Mouse (Mus musculus) kidney, embryonic 16.5 days (tissue): ENCODE data around the gene Csnk2b. TPM values are rescaled to one million over a fixed set of nuclear protein-coding genes. Genes with fewer than 3 reads are reported as not detected.

Experiments used
- ATAC-seq: fragments of 200-750 bp; cut with Nextera tagmentation; 2 replicates; pipeline ENCODE4 v1.8.0; 2017; ENCODE audit warnings: moderate TSS enrichment; ENCODE audit not compliant: low FRiP score, low TSS enrichment
- H3K27ac ChIP-seq: fragments of 300-500 bp; sonication (generic); 2 replicates; pipeline ENCODE4 v1.5.1; 2014; ENCODE audit warnings: low read length
- H3K27me3 ChIP-seq: fragments of 300-500 bp; sonication (generic); 2 replicates; pipeline ENCODE4 v1.6.1; 2014; ENCODE audit warnings: low read length, control low read depth, mixed read lengths; ENCODE audit not compliant: insufficient read depth
- H3K36me3 ChIP-seq: fragments of 300-500 bp; sonication (generic); 2 replicates; pipeline ENCODE4 v1.6.1; 2014; ENCODE audit warnings: low read length, control low read depth, mixed read lengths; ENCODE audit not compliant: insufficient read depth
- H3K4me1 ChIP-seq: fragments of 300-500 bp; sonication (generic); 2 replicates; pipeline ENCODE4 v1.6.1; 2014; ENCODE audit warnings: low read length, control low read depth, mixed read lengths; ENCODE audit not compliant: insufficient read depth
- H3K4me2 ChIP-seq: fragments of 300-500 bp; sonication (generic); replicated peaks from 2 replicates; pipeline ENCODE4 v1.6.1; 2014; ENCODE audit warnings: low read depth, low read length
- H3K4me3 ChIP-seq: fragments of 300-500 bp; sonication (generic); 2 replicates; pipeline ENCODE4 v1.5.1; 2014; ENCODE audit warnings: mild to moderate bottlenecking, low read length
- H3K9ac ChIP-seq: fragments of 300-500 bp; sonication (generic); replicated peaks from 2 replicates; pipeline ENCODE4 v1.6.1; 2014; ENCODE audit warnings: low read length
- H3K9me3 ChIP-seq: fragments of 300-500 bp; sonication (generic); 2 replicates; pipeline ENCODE4 v1.6.1; 2016; ENCODE audit warnings: low read length, control low read depth
- whole genome bisulfite sequencing: fragments of 180-500 bp; shearing (Covaris S2); extraction: QIAGEN DNeasy Blood & Tissue Kit; methylation state at CpG from one replicate; pipeline ENCODE4 v1.1.7; 2014; 5-methylcytosine and 5-hydroxymethylcytosine counted together
- polyA plus RNA-seq: library from polyadenylated mRNA; unstranded; fragments of >200 nt; fragmentation: Nextera tagmentation; extraction: Ambion mirVana; gene quantifications from 2 replicates; pipeline ENCODE4 v1.2.1, GENCODE M21; 2015

Csnk2b gene
- polyA plus RNA-seq, 1 experiment from 2014 or later, result 293 TPM

- 17% methylated on average over 12 of the region's 12 CpGs for WGBS
- no peaks in the 10 kb centered on the region for H3K27me3 ChIP-seq
- H3K9ac ChIP-seq, result peak overlapping the region; percentile 99
- peak overlapping the region; percentile 98 for H3K4me2 ChIP-seq
- no peak overlapping the region for H3K27ac ChIP-seq
- H3K4me1 ChIP-seq, result peaks cover 30% of the 10 kb centered on the region
- ATAC-seq, result no peak
- peaks cover 47% of the 10 kb centered on the region for H3K36me3 ChIP-seq
- H3K9me3 ChIP-seq, result no peaks in the 10 kb centered on the region
- H3K4me3 ChIP-seq, result peak overlapping the region; percentile 99
Measured at GRCm38 (mm10) chr17:35162730-35163129, 40.9 kb upstream of the Csnk2b start.

- H3K4me3 ChIP-seq, result peak overlapping the region; percentile 99
- H3K36me3 ChIP-seq, result peaks cover 53% of the 10 kb centered on the region
- peak overlapping the region; percentile 99 for H3K9ac ChIP-seq
- 56% methylated on average over 14 of the region's 14 CpGs for WGBS
- no peaks in the 10 kb centered on the region for H3K9me3 ChIP-seq
- H3K27ac ChIP-seq, result no peak overlapping the region
- H3K4me1 ChIP-seq, result peaks cover 30% of the 10 kb centered on the region
- peak overlapping the region; percentile 98 for H3K4me2 ChIP-seq
- no peak for ATAC-seq
- H3K27me3 ChIP-seq, result no peaks in the 10 kb centered on the region
Measured at GRCm38 (mm10) chr17:35162121-35162520, 40.3 kb upstream of the Csnk2b start.

GRCm38 (mm10) chr17:35161421-35161820, 39.6 kb upstream of the Csnk2b start:
- Histone ChIP-seq H3K4me3 (peak overlapping the region; percentile 99; the same call in 1 of the 2 replicates), H3K27me3 (no peaks in the 10 kb centered on the region), H3K4me1 (peaks cover 30% of the 10 kb centered on the region), H3K4me2 (no peak overlapping the region), H3K9ac (peak overlapping the region; percentile 99; the same call in 1 of the 2 replicates), H3K9me3 (no peaks in the 10 kb centered on the region), H3K36me3 (peaks cover 60% of the 10 kb centered on the region), H3K27ac (no peak overlapping the region)
- ATAC-seq, result no peak
- 72% methylated on average over 11 of the region's 11 CpGs for WGBS

GRCm38 (mm10) chr17:35159638-35160037, 37.8 kb upstream of the Csnk2b start:
- H3K4me3 ChIP-seq, result no peak overlapping the region
- no peak overlapping the region for H3K4me2 ChIP-seq
- peaks cover 78% of the 10 kb centered on the region for H3K36me3 ChIP-seq
- WGBS, result 78% methylated on average over 7 of the region's 7 CpGs
- peaks cover 21% of the 10 kb centered on the region for H3K4me1 ChIP-seq
- no peaks in the 10 kb centered on the region for H3K9me3 ChIP-seq
- H3K27me3 ChIP-seq, result no peaks in the 10 kb centered on the region
- H3K27ac ChIP-seq, result no peak overlapping the region
- ATAC-seq, result no peak
- no peak overlapping the region for H3K9ac ChIP-seq

GRCm38 (mm10) chr17:35158850-35159593, 37.2 kb upstream of the Csnk2b start:
- Histone ChIP-seq H3K27me3 (no peaks in the 10 kb centered on the region), H3K4me1 (peaks cover 21% of the 10 kb centered on the region), H3K9ac (no peak overlapping the region), H3K27ac (no peak overlapping the region), H3K36me3 (peaks cover 84% of the 10 kb centered on the region), H3K9me3 (no peaks in the 10 kb centered on the region), H3K4me3 (no peak overlapping the region), H3K4me2 (no peak overlapping the region)
- WGBS, result 92% methylated on average over 16 of the region's 16 CpGs
- ATAC-seq, result no peak

GRCm38 (mm10) chr17:35157661-35158175, 35.9 kb upstream of the Csnk2b start:
- peaks cover 98% of the 10 kb centered on the region for H3K36me3 ChIP-seq
- 94% methylated on average over 8 of the region's 8 CpGs for WGBS
- ATAC-seq, result no peak
- peaks cover 12% of the 10 kb centered on the region for H3K4me1 ChIP-seq
- H3K9me3 ChIP-seq, result no peaks in the 10 kb centered on the region
- no peak overlapping the region for H3K4me2 ChIP-seq
- H3K9ac ChIP-seq, result no peak overlapping the region
- H3K4me3 ChIP-seq, result no peak overlapping the region
- no peak overlapping the region for H3K27ac ChIP-seq
- H3K27me3 ChIP-seq, result no peaks in the 10 kb centered on the region

- no peak overlapping the region for H3K4me2 ChIP-seq
- no peak for ATAC-seq
- H3K4me3 ChIP-seq, result no peak overlapping the region
- H3K27me3 ChIP-seq, result no peaks in the 10 kb centered on the region
- H3K9ac ChIP-seq, result no peak overlapping the region
- peaks cover 99% of the 10 kb centered on the region for H3K36me3 ChIP-seq
- 86% methylated on average over 8 of the region's 8 CpGs for WGBS
- no peak overlapping the region for H3K27ac ChIP-seq
- H3K9me3 ChIP-seq, result no peaks in the 10 kb centered on the region
- H3K4me1 ChIP-seq, result peaks cover 8% of the 10 kb centered on the region
Measured at GRCm38 (mm10) chr17:35157254-35157653, 35.4 kb upstream of the Csnk2b start.

GRCm38 (mm10) chr17:35156461-35157200, 34.8 kb upstream of the Csnk2b start:
- WGBS, result 89% methylated on average over 33 of the region's 33 CpGs
- Histone ChIP-seq H3K27me3 (no peaks in the 10 kb centered on the region), H3K4me1 (peaks cover 1% of the 10 kb centered on the region; the same call in 1 of the 2 replicates)

GRCm38 (mm10) chr17:35155451-35155850, 33.6 kb upstream of the Csnk2b start:
- no peak overlapping the region for H3K4me2 ChIP-seq
- no peak overlapping the region for H3K9ac ChIP-seq
- no peak overlapping the region for H3K4me3 ChIP-seq
- no peak for ATAC-seq
- no peak overlapping the region for H3K27ac ChIP-seq
- no peaks in the 10 kb centered on the region for H3K9me3 ChIP-seq
- no peaks in the 10 kb centered on the region for H3K27me3 ChIP-seq
- 84% methylated on average over 12 of the region's 12 CpGs for WGBS
- no peaks in the 10 kb centered on the region for H3K4me1 ChIP-seq
- H3K36me3 ChIP-seq, result peaks cover 97% of the 10 kb centered on the region

More at GRCm38 (mm10) chr17:35156461-35157200, 34.8 kb upstream of the Csnk2b start:
- no peak overlapping the region for H3K4me3 ChIP-seq
- H3K36me3 ChIP-seq, result peaks cover 100% of the 10 kb centered on the region
- H3K9ac ChIP-seq, result no peak overlapping the region
- no peak overlapping the region for H3K4me2 ChIP-seq
- no peaks in the 10 kb centered on the region for H3K9me3 ChIP-seq
- ATAC-seq, result no peak
- H3K27ac ChIP-seq, result no peak overlapping the region
